Mouse (Mus musculus) thymus, adult 2 months (tissue): ENCODE measurements around the gene Pde4d. TPM values are rescaled to one million over a fixed set of nuclear protein-coding genes. Genes with fewer than 3 reads are reported as not detected.
A peak's percentile ranks its signal among the peaks of the same experiment; 100 is the strongest.

Experiments
- DNase-seq: peaks from one replicate; pipeline ENCODE4 v3.0.0; 2021
- H3K27ac ChIP-seq: fragments of 200-500 bp; 2 replicates; pipeline ENCODE4 v1.5.1; 2012; ENCODE audit warnings: low read length, control low read depth; ENCODE audit not compliant: control insufficient read depth, insufficient read depth
- H3K27me3 ChIP-seq: fragments of 200-500 bp; 2 replicates; pipeline ENCODE4 v1.6.1; 2012; ENCODE audit warnings: mild to moderate bottlenecking, low read length, moderate library complexity, mixed read lengths; ENCODE audit not compliant: control insufficient read depth, insufficient read depth
- H3K36me3 ChIP-seq: fragments of 200-500 bp; 2 replicates; pipeline ENCODE4 v1.6.1; 2012; ENCODE audit warnings: mild to moderate bottlenecking, low read length, moderate library complexity; ENCODE audit not compliant: control insufficient read depth, insufficient read depth
- H3K4me1 ChIP-seq: fragments of 200-500 bp; replicated peaks from 2 replicates; pipeline ENCODE4 v1.6.1; 2012; ENCODE audit warnings: low read length; ENCODE audit not compliant: control insufficient read depth, insufficient read depth
- H3K4me3 ChIP-seq: fragments of 200-500 bp; 2 replicates; pipeline ENCODE4 v1.5.1; 2012; ENCODE audit warnings: mild to moderate bottlenecking, low read length, control low read depth, moderate library complexity; ENCODE audit not compliant: control insufficient read depth, insufficient read depth
- CTCF ChIP-seq: fragments of 200-500 bp; IDR thresholded peaks from 2 replicates; pipeline ENCODE4 v1.5.1; 2012; ENCODE audit warnings: mild to moderate bottlenecking, control low read depth, low read length, moderate library complexity, borderline replicate concordance; ENCODE audit not compliant: control insufficient read depth, poor library complexity, insufficient read depth; ENCODE audit errors: extremely low read depth
- POLR2A ChIP-seq: fragments of 200-500 bp; IDR thresholded peaks from 2 replicates; pipeline ENCODE4 v1.6.1; 2012; ENCODE audit warnings: mild to moderate bottlenecking, low read length, control low read depth, moderate library complexity; ENCODE audit not compliant: control insufficient read depth, poor library complexity, insufficient read depth; ENCODE audit errors: extremely low read depth
- WGBS: fragments of 180-500 bp; shearing (Covaris S2); methylation state at CpG from one replicate; pipeline ENCODE4 v1.1.7; 2018; 5-methylcytosine and 5-hydroxymethylcytosine counted together
- polyA plus RNA-seq: library from polyadenylated mRNA; depleted of rRNA; stranded (reverse); fragments of >200 nt; gene quantifications from 2 replicates; pipeline ENCODE4 v1.2.3, GENCODE M21; 2012

Pde4d gene
- polyA plus RNA-seq, 1 experiment: 35.2 TPM

- WGBS: 54% methylated on average over 5 of the region's 5 CpGs
- Histone ChIP-seq H3K4me1 (no peaks in the 10 kb centered on the region), H3K27me3 (no peaks in the 10 kb centered on the region), H3K27ac (no peak overlapping the region), H3K4me3 (no peak overlapping the region), H3K36me3 (no peaks in the 10 kb centered on the region)
- TF ChIP-seq POLR2A (no peak), CTCF (no peak)
- no peak for DNase-seq
Measured at GRCm38 (mm10) chr13:109759201-109759600, 1309.5 kb downstream of the Pde4d start.

DNA sequence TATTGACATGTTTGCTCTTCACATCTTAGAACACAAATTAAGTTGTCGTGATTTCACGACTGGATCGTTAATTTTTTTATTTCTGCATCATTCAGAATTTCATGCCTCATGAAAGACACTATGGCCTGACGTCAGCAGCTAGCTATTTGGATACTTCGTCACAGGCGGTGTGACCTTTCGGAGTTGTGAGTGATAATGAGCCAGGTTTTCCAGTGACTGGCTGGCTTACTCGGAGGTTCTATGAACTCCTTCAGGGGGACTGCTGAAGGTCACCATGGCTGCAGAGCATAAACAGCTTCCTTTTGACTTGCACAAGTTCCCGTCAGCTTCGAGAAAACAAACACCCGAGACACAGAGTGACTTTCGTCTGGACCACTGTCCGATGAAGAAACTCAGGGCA is 1311.3 kb downstream of the Pde4d start:
- WGBS: 97% methylated on average over 13 of the region's 13 CpGs
- TF ChIP-seq CTCF: no peak
- no peak for TF ChIP-seq POLR2A
- Histone ChIP-seq H3K27me3 (no peaks in the 10 kb centered on the region), H3K36me3 (no peaks in the 10 kb centered on the region), H3K4me1 (no peaks in the 10 kb centered on the region), H3K4me3 (no peak overlapping the region), H3K27ac (no peak overlapping the region)
- DNase-seq: no peak

DNA sequence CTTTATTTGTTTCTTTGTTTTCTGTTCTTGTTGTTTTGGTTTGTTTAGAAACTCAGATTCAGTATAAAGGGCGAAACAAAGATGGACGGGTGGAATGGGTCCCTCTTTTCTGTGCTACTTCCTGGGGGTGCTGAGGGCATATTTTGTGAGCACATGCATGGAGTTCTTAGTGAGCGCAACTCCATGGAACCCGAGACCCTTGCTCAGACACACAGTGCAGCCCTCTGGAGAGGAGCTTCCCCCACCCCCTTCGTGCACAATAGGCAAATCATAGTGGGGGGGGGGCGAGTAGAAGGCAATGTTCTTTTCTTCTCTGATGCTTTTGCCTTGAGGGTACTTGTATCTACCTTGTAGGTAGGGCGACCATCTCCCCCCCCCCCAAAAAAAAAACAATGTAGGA is 1325.0 kb downstream of the Pde4d start:
- no peak for TF ChIP-seq POLR2A
- TF ChIP-seq CTCF: no peak
- H3K4me1 ChIP-seq: peaks cover 2% of the 10 kb centered on the region; the same call in 1 of the 2 replicates
- no peaks in the 10 kb centered on the region for H3K27me3 ChIP-seq
- H3K4me3 ChIP-seq: no peak overlapping the region
- 93% methylated on average over 7 of the region's 7 CpGs for WGBS
- no peak overlapping the region for H3K27ac ChIP-seq
- no peaks in the 10 kb centered on the region for H3K36me3 ChIP-seq
- DNase-seq: no peak

DNA sequence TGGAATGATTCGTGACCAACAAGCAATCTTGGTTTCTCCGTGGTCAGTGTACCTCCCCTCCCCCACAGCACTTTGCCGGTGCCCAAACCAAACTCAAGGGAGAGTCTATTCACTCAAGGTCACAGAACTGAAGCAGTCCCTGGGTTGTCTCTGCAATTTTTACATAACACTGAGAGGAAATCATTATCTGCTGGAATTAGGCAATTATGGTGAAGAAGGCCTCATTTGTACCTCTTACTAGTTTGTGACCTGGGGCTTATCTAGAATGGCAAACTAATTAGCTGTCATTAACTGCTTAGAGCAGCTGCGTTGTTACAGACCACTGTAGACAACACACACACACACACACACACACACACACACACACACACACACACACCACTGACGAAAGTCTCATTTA is 1325.4 kb downstream of the Pde4d start:
- no peak for DNase-seq
- no peak for TF ChIP-seq CTCF
- Histone ChIP-seq H3K36me3 (no peaks in the 10 kb centered on the region), H3K27ac (no peak overlapping the region), H3K4me1 (peaks cover 2% of the 10 kb centered on the region; the same call in 1 of the 2 replicates), H3K4me3 (no peak overlapping the region), H3K27me3 (no peaks in the 10 kb centered on the region)
- WGBS: 92% methylated on average over 5 of the region's 5 CpGs

- H3K36me3 ChIP-seq: no peaks in the 10 kb centered on the region
- H3K27me3 ChIP-seq: no peaks in the 10 kb centered on the region
- H3K27ac ChIP-seq: no peak overlapping the region
- TF ChIP-seq POLR2A: no peak
- peak; percentile 29; the same call in 1 of the 2 replicates for TF ChIP-seq CTCF
- peaks cover 2% of the 10 kb centered on the region; the same call in 1 of the 2 replicates for H3K4me1 ChIP-seq
- no peak overlapping the region for H3K4me3 ChIP-seq
- DNase-seq: peak; percentile 94
- WGBS: 1% methylated on average over 11 of the region's 11 CpGs
Measured at GRCm38 (mm10) chr13:109776116-109776515, 1326.4 kb downstream of the Pde4d start.

- 93% methylated on average over 3 of the region's 3 CpGs for WGBS
- TF ChIP-seq POLR2A: no peak
- TF ChIP-seq CTCF: no peak
- no peak for DNase-seq
Measured at GRCm38 (mm10) chr13:109776995-109777394, 1327.2 kb downstream of the Pde4d start.

DNA sequence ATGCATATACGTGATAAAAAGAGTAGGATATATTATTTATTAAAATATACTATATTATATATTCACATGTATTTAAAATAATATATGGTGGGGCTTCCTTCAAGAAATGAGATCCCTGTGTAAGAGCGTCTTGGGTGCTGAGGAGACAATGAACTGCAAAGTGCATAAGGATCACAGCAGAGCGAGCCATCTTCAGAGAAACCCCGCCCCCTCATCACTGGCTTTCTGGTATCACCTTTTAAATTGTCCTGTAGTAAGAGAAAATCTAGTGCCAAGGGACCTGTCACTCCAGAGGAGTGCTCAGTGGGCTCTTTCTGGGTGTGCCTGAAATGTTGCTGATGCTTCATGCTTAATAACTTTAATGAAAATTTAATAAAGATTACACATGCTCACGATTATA is 1327.7 kb downstream of the Pde4d start:
- DNase-seq: no peak
- WGBS: 96% methylated on average over 5 of the region's 5 CpGs
- TF ChIP-seq POLR2A (no peak), CTCF (no peak)
- no peaks in the 10 kb centered on the region for H3K36me3 ChIP-seq
- no peak overlapping the region for H3K4me3 ChIP-seq
- H3K27ac ChIP-seq: no peak overlapping the region
- no peaks in the 10 kb centered on the region for H3K27me3 ChIP-seq
- H3K4me1 ChIP-seq: peaks cover 2% of the 10 kb centered on the region; the same call in 1 of the 2 replicates

More at GRCm38 (mm10) chr13:109776995-109777394, 1327.2 kb downstream of the Pde4d start:
- Histone ChIP-seq H3K4me1 (peaks cover 2% of the 10 kb centered on the region; the same call in 1 of the 2 replicates), H3K27me3 (no peaks in the 10 kb centered on the region), H3K4me3 (no peak overlapping the region), H3K36me3 (no peaks in the 10 kb centered on the region), H3K27ac (no peak overlapping the region)
